Mouse (Mus musculus): ENCODE measurements around the gene Glyatl3.

GRCm38 (mm10) chr17:40899783-40900363 lies 14.3 kb downstream of the Glyatl3 start:
- TF ChIP-seq CTCF (IDR thresholded peaks at IDR 0.05; ENCODE audit: borderline replicate concordance, extremely low read depth, insufficient read depth, insufficient read length) (no peak), POLR2A (IDR thresholded peaks at IDR 0.05; ENCODE audit: borderline replicate concordance, extremely low read depth, insufficient read depth, insufficient read length, poor library complexity, severe bottlenecking) (no peak)

Measured in brain, embryonic 14.5 days (tissue).